Mouse (Mus musculus): ENCODE measurements around the gene Trim26. TPM values are rescaled to one million over a fixed set of nuclear protein-coding genes. Genes with fewer than 3 reads are reported as not detected.
"Not testable (repeated sequence)": the region's sequence is repeated elsewhere in the genome, so short reads cannot be mapped to it uniquely, and the experiment has no call there.

Gene Trim26
- total RNA-seq, 2 experiments from 2014 or later, result 30.1 to 30.3 TPM

- intact Hi-C loops (cut with DNase I), result no loop called here
- DNase-seq (ENCODE audit: extremely low spot score in 1 of 2, low spot score in 2 of 2), result no peak
Observed at GRCm38 (mm10) chr17:36844725-36845124, 7.8 kb downstream of the Trim26 start.

DNA sequence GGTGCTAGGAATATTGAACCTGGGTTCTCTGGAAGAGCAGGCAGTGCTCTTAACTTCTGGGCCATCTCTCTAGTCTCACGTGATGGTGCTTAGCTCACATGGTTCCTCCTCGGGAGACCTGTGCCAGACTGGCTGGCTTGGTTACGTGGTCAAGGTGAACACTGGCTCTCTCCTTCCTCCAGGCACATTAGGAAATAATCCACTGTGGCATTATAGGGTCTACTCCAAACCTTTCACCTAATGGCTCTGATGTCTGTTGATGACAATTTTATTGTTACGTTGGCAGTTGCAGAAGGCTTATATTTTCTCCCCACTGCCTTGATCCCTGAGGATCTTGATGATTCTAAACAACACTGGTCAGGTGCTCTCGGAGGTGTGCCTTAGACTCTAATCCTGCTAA lies 12.0 kb downstream of the Trim26 start:
- no peak for DNase-seq (ENCODE audit: extremely low spot score in 1 of 2, low spot score in 2 of 2)
- intact Hi-C loops (cut with DNase I), result no loop called here

DNA sequence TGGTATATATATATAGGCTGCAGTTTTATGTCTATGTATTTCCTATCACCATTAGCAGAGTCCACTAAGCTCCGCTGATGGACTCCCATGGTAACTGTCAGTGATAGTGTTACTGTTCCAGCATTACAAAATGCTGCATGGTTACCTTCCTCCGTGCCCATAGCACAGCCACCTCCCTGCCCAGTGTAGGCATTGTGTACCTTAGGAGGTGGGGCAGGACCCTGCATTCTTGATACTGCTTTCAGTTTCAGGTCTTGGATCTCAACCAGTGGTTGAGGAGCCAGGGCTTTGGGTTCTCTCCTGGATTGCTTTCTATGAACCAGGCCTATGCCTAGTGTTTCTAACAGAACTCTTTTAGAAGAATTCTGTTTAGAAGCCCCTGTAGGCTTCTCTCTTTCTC lies 13.1 kb downstream of the Trim26 start:
- no peak for DNase-seq (ENCODE audit: extremely low spot score in 1 of 2, low spot score in 2 of 2)
- intact Hi-C loops (cut with DNase I), result no loop called here

- DNase-seq (ENCODE audit: extremely low spot score in 1 of 2, low spot score in 2 of 2), result no peak
- intact Hi-C loops (cut with DNase I), result no loop called here
Observed at GRCm38 (mm10) chr17:36851200-36851599, 14.3 kb downstream of the Trim26 start.

DNA sequence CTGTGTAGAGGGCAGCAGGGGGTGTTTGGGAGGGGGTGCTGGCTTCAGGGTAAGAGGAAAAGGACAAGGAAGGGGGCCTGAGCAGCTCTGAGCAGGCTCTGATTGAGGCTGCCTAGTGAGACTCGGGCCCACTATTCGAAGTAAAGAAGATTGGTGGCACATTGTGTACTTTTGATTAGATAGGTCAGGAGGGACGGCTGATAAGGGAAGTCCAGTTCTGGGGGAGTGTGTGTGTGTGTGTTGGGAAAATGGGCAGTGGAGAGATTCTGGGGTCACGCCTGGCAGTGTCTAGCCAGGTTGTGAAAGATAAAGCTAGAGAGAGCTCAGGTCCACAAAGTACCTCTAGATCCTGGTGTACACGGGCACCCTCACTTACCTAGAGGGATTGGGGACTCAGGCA lies 14.7 kb downstream of the Trim26 start:
- DNase-seq (ENCODE audit: extremely low spot score in 1 of 2, low spot score in 2 of 2), result no peak
- intact Hi-C loops (cut with DNase I), result no loop called here

DNA sequence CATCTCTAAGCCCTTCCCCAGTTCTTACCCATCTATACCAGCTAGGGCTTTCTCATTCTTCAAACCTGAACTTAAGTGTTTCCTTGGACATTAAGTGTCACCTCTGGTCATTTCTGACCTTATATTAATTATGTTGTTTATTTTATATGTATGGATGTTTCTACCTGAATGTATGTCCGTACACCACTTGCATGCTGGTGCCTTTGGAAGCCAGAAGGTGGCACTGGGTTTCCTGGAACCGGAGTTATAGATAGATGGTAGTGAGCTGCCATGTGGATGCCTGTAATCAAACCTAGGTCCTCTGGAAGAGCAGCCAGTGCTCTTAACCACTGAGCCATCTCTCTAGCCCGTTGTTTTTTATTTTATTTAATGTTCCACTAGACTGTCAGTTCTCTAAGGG lies 18.6 kb downstream of the Trim26 start:
- intact Hi-C loops (cut with DNase I), result no loop called here
- no peak for DNase-seq (ENCODE audit: extremely low spot score in 1 of 2, low spot score in 2 of 2)

DNA sequence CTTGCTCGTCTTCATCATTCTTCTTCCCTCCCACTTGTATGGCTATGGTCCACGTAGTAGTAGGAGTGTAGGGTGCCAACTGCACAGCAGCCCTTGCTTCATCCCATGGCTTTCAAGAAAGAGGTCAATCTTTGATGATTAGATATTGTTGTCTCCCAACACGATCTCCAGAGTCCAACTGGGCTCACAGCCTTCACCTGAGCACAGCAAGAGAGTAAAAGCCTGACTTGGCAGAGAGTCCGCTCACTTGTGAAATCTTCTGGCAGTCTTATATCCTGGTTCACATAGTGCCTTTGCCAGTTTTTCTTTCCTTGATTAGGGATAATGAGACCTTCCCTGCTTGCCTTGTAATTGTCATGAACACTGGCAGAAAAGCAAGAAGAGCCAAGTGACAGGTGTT lies 19.3 kb downstream of the Trim26 start:
- intact Hi-C loops (cut with DNase I), result no loop called here

GRCm38 (mm10) chr17:36858181-36858580 lies 21.2 kb downstream of the Trim26 start:
- DNase-seq (ENCODE audit: extremely low spot score in 1 of 2, low spot score in 2 of 2), result no peak
- intact Hi-C loops (cut with DNase I), result no loop called here

More for the DNA sequence above, 19.3 kb downstream of the Trim26 start:
- no peak for DNase-seq (ENCODE audit: extremely low spot score in 1 of 2, low spot score in 2 of 2)

- no peak for DNase-seq (ENCODE audit: extremely low spot score in 1 of 2, low spot score in 2 of 2)
- intact Hi-C loops (cut with DNase I), result no loop called here
Observed at GRCm38 (mm10) chr17:36861680-36862079, 24.7 kb downstream of the Trim26 start.

- intact Hi-C loops (cut with DNase I), result no loop called here
- peak in 1 of 2 experiments; percentile 36 for DNase-seq (ENCODE audit: extremely low spot score in 1 of 2, low spot score in 2 of 2)
Observed at GRCm38 (mm10) chr17:36866719-36867527, 30.0 kb downstream of the Trim26 start, which contains the start of gene Trim15. Trim15 (minus strand) TSS chr17:36867210.

DNA sequence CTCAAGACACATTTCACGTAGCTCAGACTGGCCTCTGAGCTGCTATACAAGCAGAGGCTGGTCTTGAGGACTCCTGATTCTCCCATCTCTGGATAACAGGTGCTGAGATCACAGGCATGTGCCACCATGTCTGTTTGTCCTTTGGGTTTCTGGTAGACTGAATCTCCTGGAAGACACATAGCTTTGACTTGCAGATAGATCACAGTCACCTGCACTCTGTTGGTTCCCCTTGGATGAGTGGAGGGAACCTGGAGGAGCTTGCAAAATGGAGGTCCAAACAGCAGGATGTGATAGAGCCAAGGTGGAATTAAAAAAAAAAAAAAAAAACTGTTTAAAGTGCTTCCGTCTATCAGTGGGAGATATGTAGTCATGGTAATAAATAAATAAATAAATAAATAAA lies 31.9 kb downstream of the Trim26 start:
- intact Hi-C loops (cut with DNase I), result no loop called here
- DNase-seq (ENCODE audit: extremely low spot score in 1 of 2, low spot score in 2 of 2), result no peak

DNA sequence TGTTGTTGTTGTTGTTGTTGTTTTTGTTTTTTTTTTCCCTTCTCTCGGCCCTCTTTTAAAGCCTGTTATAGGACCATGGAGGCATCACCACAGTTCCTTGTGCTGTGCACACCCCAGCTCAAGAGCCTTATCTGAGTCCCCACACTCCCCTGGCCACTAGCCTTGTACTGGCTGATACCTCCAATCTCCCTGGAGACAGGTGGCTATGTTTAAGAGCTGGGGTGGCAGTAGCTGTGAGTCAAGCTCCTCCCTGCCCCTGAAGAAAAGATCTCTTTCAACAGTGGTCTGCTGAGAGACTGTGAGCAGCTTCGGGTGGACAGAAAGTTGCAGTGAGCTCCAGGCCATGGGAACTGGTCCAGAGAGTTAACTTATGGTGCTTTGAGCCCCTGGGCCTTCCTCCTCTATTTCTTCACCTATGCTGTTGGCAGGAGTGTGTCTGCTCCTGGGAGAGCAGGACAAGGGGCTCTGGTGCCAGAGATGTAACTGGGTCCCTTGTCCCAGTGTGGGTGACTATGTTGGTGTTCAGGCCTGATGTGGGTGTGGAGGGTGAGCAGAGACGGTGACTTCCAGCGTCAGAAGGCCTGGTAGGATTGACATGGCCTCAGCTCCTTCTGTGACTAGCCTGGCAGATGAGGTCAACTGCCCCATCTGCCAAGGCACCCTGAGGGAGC lies 32.5 kb downstream of the Trim26 start, which contains the start of gene Trim10:
Gene Trim10, plus strand, starts transcription at position 291 of the 671 bp plus-strand sequence.
- intact Hi-C loops (cut with DNase I), result no loop called here
- DNase-seq (ENCODE audit: extremely low spot score in 1 of 2, low spot score in 2 of 2), result no peak

GRCm38 (mm10) chr17:36869955-36870810 lies 33.2 kb downstream of the Trim26 start:
- peak in 1 of 2 experiments; percentile 80 for DNase-seq (ENCODE audit: extremely low spot score in 1 of 2, low spot score in 2 of 2)

DNA sequence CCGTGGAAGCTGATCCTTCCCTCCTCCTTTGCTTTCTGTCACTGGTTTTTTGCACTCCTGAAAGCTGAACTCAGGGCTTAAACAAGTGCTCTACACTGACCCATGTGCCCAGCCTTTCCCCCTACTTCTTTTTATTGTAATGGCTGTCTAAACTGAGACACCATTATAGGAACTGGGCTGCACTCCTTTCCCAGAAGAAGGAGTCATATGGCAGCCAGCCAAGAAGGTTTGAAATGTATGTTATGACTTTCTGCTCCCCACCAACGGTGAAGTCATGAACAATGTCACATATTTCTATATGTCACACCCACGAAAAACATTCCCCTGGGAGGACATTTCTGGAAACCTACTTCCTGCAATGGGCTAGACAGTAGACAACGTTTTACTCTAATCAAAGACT lies 37.7 kb downstream of the Trim26 start:
- no peak for DNase-seq (ENCODE audit: extremely low spot score in 1 of 2, low spot score in 2 of 2)
- intact Hi-C loops (cut with DNase I), result no loop called here

More at GRCm38 (mm10) chr17:36869955-36870810, 33.2 kb downstream of the Trim26 start:
- intact Hi-C loops (cut with DNase I), result no loop called here

- no peak for DNase-seq (ENCODE audit: extremely low spot score in 1 of 2, low spot score in 2 of 2)
- intact Hi-C loops (cut with DNase I), result no loop called here
Observed at GRCm38 (mm10) chr17:36883350-36883749, 46.4 kb downstream of the Trim26 start.

DNA sequence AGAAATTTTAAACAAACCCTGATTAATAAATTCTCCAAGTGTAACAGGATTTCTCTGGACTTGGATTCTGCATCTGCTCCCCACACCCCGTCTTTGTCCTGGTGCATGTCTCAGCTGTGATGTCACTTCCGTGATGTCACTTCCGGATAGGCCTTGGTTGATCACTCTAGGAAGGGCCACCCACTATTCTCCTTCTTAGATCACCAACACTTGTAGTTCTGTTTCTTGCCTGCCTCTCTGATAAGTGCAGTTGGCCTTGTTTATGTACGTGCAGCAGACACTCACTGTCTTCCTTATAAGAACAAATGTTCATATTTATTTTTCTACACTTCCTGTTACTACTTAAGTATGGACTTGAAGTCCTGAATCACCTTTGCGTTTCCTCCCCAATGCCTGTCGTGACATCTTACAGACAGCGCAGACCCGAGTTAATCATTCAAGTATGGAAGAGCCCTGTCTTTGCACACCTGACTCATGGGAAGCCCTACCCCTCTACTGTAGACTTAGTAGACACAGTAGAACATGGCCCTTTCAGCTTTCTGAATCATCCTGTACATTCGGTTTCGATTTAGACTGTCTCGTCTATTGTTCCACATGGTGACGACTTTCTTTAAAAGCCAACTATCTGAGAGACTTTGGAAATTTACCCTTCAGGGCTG lies 48.3 kb downstream of the Trim26 start:
- no peak for DNase-seq (ENCODE audit: extremely low spot score in 1 of 2, low spot score in 2 of 2)
- intact Hi-C loops (cut with DNase I), result no loop called here

- DNase-seq (ENCODE audit: extremely low spot score in 1 of 2, low spot score in 2 of 2), result no peak
- intact Hi-C loops (cut with DNase I), result loop anchor here (5.0 kb wide), 1 partner anchor 312 kb away; the partner anchor contains the start of gene Olfr94
Observed at GRCm38 (mm10) chr17:36890073-36890903, 53.4 kb downstream of the Trim26 start, which contains the start of gene Trim40. Trim40 (minus strand) TSS chr17:36890123.

GRCm38 (mm10) chr17:36891496-36891895 lies 54.6 kb downstream of the Trim26 start:
- intact Hi-C loops (cut with DNase I), result loop anchor here (5.0 kb wide), 1 partner anchor 311 kb away; the partner anchor contains the start of gene Olfr94

More at GRCm38 (mm10) chr17:36891496-36891895, 54.6 kb downstream of the Trim26 start:
- not testable (repeated sequence) for DNase-seq (ENCODE audit: extremely low spot score in 1 of 2, low spot score in 2 of 2)

Data from left cerebral cortex, postnatal 10 days (tissue).